Mouse (Mus musculus) adrenal gland, postnatal 36 days (tissue): ENCODE results near the gene Cyfip1. TPM values are rescaled to one million over a fixed set of nuclear protein-coding genes. Genes with fewer than 3 reads are reported as not detected.
"Not testable (repeated sequence)": the region's sequence is repeated elsewhere in the genome, so short reads cannot be mapped to it uniquely, and the experiment has no call there.

ENCODE experiments used
- DNase-seq, 2 experiments: peaks; one replicate each; pipeline ENCODE4 v3.0.0; 2021; ENCODE audit warnings: mixed read lengths in 1 of 2
- total RNA-seq, 2 experiments: library from RNA; stranded (reverse); gene quantifications; 2 replicates each; pipeline ENCODE4 v1.2.3; 2021

Cyfip1 gene
- total RNA-seq, 2 experiments from 2014 or later: 72.0 to 92.1 TPM

- no peak for DNase-seq
Observed at GRCm38 (mm10) chr7:55861175-55861574, 19.6 kb downstream of the Cyfip1 start.

GRCm38 (mm10) chr7:55865044-55865443 lies 23.5 kb downstream of the Cyfip1 start:
- no peak for DNase-seq

- no peak for DNase-seq
Observed at GRCm38 (mm10) chr7:55865750-55866416, 24.3 kb downstream of the Cyfip1 start.

GRCm38 (mm10) chr7:55868247-55868646 lies 26.7 kb downstream of the Cyfip1 start:
- DNase-seq: no peak

- no peak for DNase-seq
Observed at GRCm38 (mm10) chr7:55869220-55869619, 27.7 kb downstream of the Cyfip1 start.

GRCm38 (mm10) chr7:55870340-55871020 lies 28.9 kb downstream of the Cyfip1 start:
- DNase-seq: peak in 1 of 2 experiments; percentile 20

- no peak for DNase-seq
Observed at GRCm38 (mm10) chr7:55871476-55871875, 29.9 kb downstream of the Cyfip1 start.

GRCm38 (mm10) chr7:55874703-55875102 lies 33.2 kb downstream of the Cyfip1 start:
- DNase-seq: no peak

- no peak for DNase-seq
Observed at GRCm38 (mm10) chr7:55877721-55878120, 36.2 kb downstream of the Cyfip1 start.

- DNase-seq: no peak
Observed at GRCm38 (mm10) chr7:55880882-55881281, 39.3 kb downstream of the Cyfip1 start.

GRCm38 (mm10) chr7:55888603-55889002 lies 47.1 kb downstream of the Cyfip1 start:
- DNase-seq: no peak

GRCm38 (mm10) chr7:55889996-55890395 lies 48.5 kb downstream of the Cyfip1 start:
- no peak for DNase-seq

GRCm38 (mm10) chr7:55890731-55891130 lies 49.2 kb downstream of the Cyfip1 start:
- no peak for DNase-seq

GRCm38 (mm10) chr7:55891797-55892196 lies 50.3 kb downstream of the Cyfip1 start:
- no peak for DNase-seq

- DNase-seq: peak; percentile 16 to 27
Observed at GRCm38 (mm10) chr7:55903766-55904165, 62.2 kb downstream of the Cyfip1 start.

GRCm38 (mm10) chr7:55905449-55905848 lies 63.9 kb downstream of the Cyfip1 start:
- no peak for DNase-seq

GRCm38 (mm10) chr7:55909519-55909918 lies 68.0 kb downstream of the Cyfip1 start:
- DNase-seq: no peak

- no peak for DNase-seq
Observed at GRCm38 (mm10) chr7:55910356-55910755, 68.8 kb downstream of the Cyfip1 start.

GRCm38 (mm10) chr7:55911371-55911770 lies 69.8 kb downstream of the Cyfip1 start:
- peak; percentile 8 to 12 for DNase-seq

GRCm38 (mm10) chr7:55912118-55912517 lies 70.6 kb downstream of the Cyfip1 start:
- no peak for DNase-seq

- DNase-seq: not testable (repeated sequence)
Observed at GRCm38 (mm10) chr7:55918365-55918764, 76.8 kb downstream of the Cyfip1 start.

GRCm38 (mm10) chr7:55927262-55927661 lies 85.7 kb downstream of the Cyfip1 start:
- no peak for DNase-seq

- DNase-seq: no peak
Observed at GRCm38 (mm10) chr7:55928649-55929048, 87.1 kb downstream of the Cyfip1 start.

GRCm38 (mm10) chr7:55935025-55935424 lies 93.5 kb downstream of the Cyfip1 start:
- DNase-seq: no peak
